Mouse (Mus musculus) C2C12 (cell line): ENCODE measurements around the gene Gm20422.

Source experiments
- CEBPB ChIP-seq: IDR thresholded peaks from one replicate; pipeline ENCODE4 v1.6.1; 2011; ENCODE audit warnings: low read depth, mild to moderate bottlenecking, control low read depth, moderate library complexity
- CTCF ChIP-seq: IDR thresholded peaks from one replicate; pipeline ENCODE4 v1.5.1; 2011; ENCODE audit not compliant: control insufficient read depth, insufficient read depth, insufficient read length
- FOSL1 ChIP-seq: IDR thresholded peaks from one replicate; pipeline ENCODE4 v1.8.0; 2011; ENCODE audit warnings: mild to moderate bottlenecking, low read length; ENCODE audit not compliant: poor library complexity, insufficient read depth, severe bottlenecking
- MAX ChIP-seq: IDR thresholded peaks from one replicate; pipeline ENCODE4 v1.6.1; 2011; ENCODE audit warnings: mild to moderate bottlenecking, control low read depth
- MYOG ChIP-seq: IDR thresholded peaks from one replicate; pipeline ENCODE4 v1.6.1; 2011; ENCODE audit not compliant: control insufficient read depth, insufficient read length; ENCODE audit errors: extremely low read depth
- USF1 ChIP-seq: IDR thresholded peaks from one replicate; pipeline ENCODE4 v1.6.1; 2011; ENCODE audit warnings: low read depth, mild to moderate bottlenecking, control low read depth, moderate library complexity

- TF ChIP-seq CTCF (no peak), FOSL1 (no peak), MAX (no peak), MYOG (no peak), USF1 (no peak), CEBPB (no peak)
Measured at GRCm38 (mm10) chr8:69791415-69792068, 16.9 kb upstream of the Gm20422 start.
